Mouse (Mus musculus): ENCODE measurements at regions not wholly inside any gene's neighbourhood (a gene's known extent, or its start where the extent isn't known, plus 50 kb on each side); places are given as distances from the start of the nearest gene placed in this dataset.
A peak's percentile ranks its signal among the peaks of the same experiment; 100 is the strongest.

- H3K9me3 ChIP-seq (ENCODE audit: low read length): no peaks in the 10 kb centered on the region
- no peaks in the 10 kb centered on the region for H3K36me3 ChIP-seq (ENCODE audit: insufficient read depth, low read length)
- H3K4me3 ChIP-seq (replicated peaks; ENCODE audit: low read length): no peak overlapping the region
- H3K4me1 ChIP-seq (replicated peaks; ENCODE audit: low read depth, low read length): 0 out of 2 replicates have a peak, but pooled peaks cover 4% of the 10 kb centered on the region
- H3K27me3 ChIP-seq (ENCODE audit: insufficient read depth, low read length): no peaks in the 10 kb centered on the region
- no peak for TF ChIP-seq POU5F1 (IDR thresholded peaks at IDR 0.05; ENCODE audit: borderline replicate concordance, low read length)
- no peak for TF ChIP-seq NANOG (IDR thresholded peaks at IDR 0.05; ENCODE audit: borderline replicate concordance, low read length)
- no peak for TF ChIP-seq CTCF (conservative IDR thresholded peaks at IDR 0.05; ENCODE audit: low read length)
These were observed 580.2 kb downstream of the Psat1 start for GRCm38 (mm10) chr19:15366951-15367350.

- 0 out of 2 replicates have a peak, but pooled peaks cover under 1% of the 10 kb centered on the region for H3K4me1 ChIP-seq (replicated peaks; ENCODE audit: low read depth, low read length)
These were observed 590.0 kb downstream of the Psat1 start for GRCm38 (mm10) chr19:15357181-15357580.

GRCm38 (mm10) chr19:15348356-15348755, 598.8 kb downstream of the Psat1 start:
- no peaks in the 10 kb centered on the region for H3K36me3 ChIP-seq (ENCODE audit: insufficient read depth, low read length)
- TF ChIP-seq CTCF (conservative IDR thresholded peaks at IDR 0.05; ENCODE audit: low read length): no peak
- TF ChIP-seq POU5F1 (IDR thresholded peaks at IDR 0.05; ENCODE audit: borderline replicate concordance, low read length): no peak
- no peak for TF ChIP-seq NANOG (IDR thresholded peaks at IDR 0.05; ENCODE audit: borderline replicate concordance, low read length)
- H3K4me1 ChIP-seq (replicated peaks; ENCODE audit: low read depth, low read length): no peaks in the 10 kb centered on the region
- no peaks in the 10 kb centered on the region for H3K9me3 ChIP-seq (ENCODE audit: low read length)
- no peaks in the 10 kb centered on the region for H3K27me3 ChIP-seq (ENCODE audit: insufficient read depth, low read length)
- H3K4me3 ChIP-seq (replicated peaks; ENCODE audit: low read length): no peak overlapping the region

More at GRCm38 (mm10) chr19:15357181-15357580, 590.0 kb downstream of the Psat1 start:
- Histone ChIP-seq H3K27me3 (ENCODE audit: insufficient read depth, low read length) (no peaks in the 10 kb centered on the region), H3K9me3 (ENCODE audit: low read length) (no peaks in the 10 kb centered on the region), H3K4me3 (replicated peaks; ENCODE audit: low read length) (no peak overlapping the region), H3K36me3 (ENCODE audit: insufficient read depth, low read length) (no peaks in the 10 kb centered on the region)
- TF ChIP-seq NANOG (IDR thresholded peaks at IDR 0.05; ENCODE audit: borderline replicate concordance, low read length) (no peak), CTCF (conservative IDR thresholded peaks at IDR 0.05; ENCODE audit: low read length) (no peak), POU5F1 (IDR thresholded peaks at IDR 0.05; ENCODE audit: borderline replicate concordance, low read length) (no peak)

- Histone ChIP-seq H3K36me3 (ENCODE audit: insufficient read depth, low read length) (no peaks in the 10 kb centered on the region), H3K27me3 (ENCODE audit: insufficient read depth, low read length) (peaks cover 20% of the 10 kb centered on the region), H3K4me3 (replicated peaks; ENCODE audit: low read length) (no peak overlapping the region), H3K4me1 (replicated peaks; ENCODE audit: low read depth, low read length) (peaks cover 7% of the 10 kb centered on the region), H3K9me3 (ENCODE audit: low read length) (no peaks in the 10 kb centered on the region)
- TF ChIP-seq NANOG (IDR thresholded peaks at IDR 0.05; ENCODE audit: borderline replicate concordance, low read length): no peak
- TF ChIP-seq POU5F1 (IDR thresholded peaks at IDR 0.05; ENCODE audit: borderline replicate concordance, low read length): no peak
- no peak for TF ChIP-seq CTCF (conservative IDR thresholded peaks at IDR 0.05; ENCODE audit: low read length)
These were observed 604.9 kb downstream of the Psat1 start for GRCm38 (mm10) chr19:15342229-15342628.

- H3K4me3 ChIP-seq (replicated peaks; ENCODE audit: low read length): peak overlapping the region; percentile 70
- H3K4me1 ChIP-seq (replicated peaks; ENCODE audit: low read depth, low read length): peaks cover 7% of the 10 kb centered on the region
- peaks cover 20% of the 10 kb centered on the region for H3K27me3 ChIP-seq (ENCODE audit: insufficient read depth, low read length)
- no peaks in the 10 kb centered on the region for H3K9me3 ChIP-seq (ENCODE audit: low read length)
- H3K36me3 ChIP-seq (ENCODE audit: insufficient read depth, low read length): no peaks in the 10 kb centered on the region
- no peak for TF ChIP-seq CTCF (conservative IDR thresholded peaks at IDR 0.05; ENCODE audit: low read length)
- no peak for TF ChIP-seq NANOG (IDR thresholded peaks at IDR 0.05; ENCODE audit: borderline replicate concordance, low read length)
- no peak for TF ChIP-seq POU5F1 (IDR thresholded peaks at IDR 0.05; ENCODE audit: borderline replicate concordance, low read length)
These were observed 606.7 kb downstream of the Psat1 start for GRCm38 (mm10) chr19:15340305-15340983.

GRCm38 (mm10) chr19:15339979-15340304, 607.2 kb downstream of the Psat1 start:
- Histone ChIP-seq H3K27me3 (ENCODE audit: insufficient read depth, low read length) (peaks cover 20% of the 10 kb centered on the region), H3K9me3 (ENCODE audit: low read length) (no peaks in the 10 kb centered on the region), H3K4me3 (replicated peaks; ENCODE audit: low read length) (peak overlapping the region; percentile 70), H3K36me3 (ENCODE audit: insufficient read depth, low read length) (no peaks in the 10 kb centered on the region), H3K4me1 (replicated peaks; ENCODE audit: low read depth, low read length) (peaks cover 7% of the 10 kb centered on the region)
- no peak for TF ChIP-seq NANOG (IDR thresholded peaks at IDR 0.05; ENCODE audit: borderline replicate concordance, low read length)
- no peak for TF ChIP-seq POU5F1 (IDR thresholded peaks at IDR 0.05; ENCODE audit: borderline replicate concordance, low read length)

- H3K27me3 ChIP-seq (ENCODE audit: insufficient read depth, low read length): no peaks in the 10 kb centered on the region
- no peaks in the 10 kb centered on the region for H3K36me3 ChIP-seq (ENCODE audit: insufficient read depth, low read length)
- no peak for TF ChIP-seq POU5F1 (IDR thresholded peaks at IDR 0.05; ENCODE audit: borderline replicate concordance, low read length)
- H3K4me1 ChIP-seq (replicated peaks; ENCODE audit: low read depth, low read length): no peaks in the 10 kb centered on the region
- no peak overlapping the region for H3K4me3 ChIP-seq (replicated peaks; ENCODE audit: low read length)
- no peaks in the 10 kb centered on the region for H3K9me3 ChIP-seq (ENCODE audit: low read length)
These were observed 617.0 kb downstream of the Psat1 start for GRCm38 (mm10) chr19:15330155-15330554.

GRCm38 (mm10) chr19:15299474-15299873, 647.7 kb downstream of the Psat1 start:
- H3K27me3 ChIP-seq (ENCODE audit: insufficient read depth, low read length): no peaks in the 10 kb centered on the region
- no peaks in the 10 kb centered on the region for H3K4me1 ChIP-seq (replicated peaks; ENCODE audit: low read depth, low read length)
- TF ChIP-seq NANOG (IDR thresholded peaks at IDR 0.05; ENCODE audit: borderline replicate concordance, low read length) (no peak), POU5F1 (IDR thresholded peaks at IDR 0.05; ENCODE audit: borderline replicate concordance, low read length) (no peak), CTCF (conservative IDR thresholded peaks at IDR 0.05; ENCODE audit: low read length) (peak; percentile 86)
- H3K9me3 ChIP-seq (ENCODE audit: low read length): peaks cover 5% of the 10 kb centered on the region; the same call in 1 of the 2 replicates
- no peak overlapping the region for H3K4me3 ChIP-seq (replicated peaks; ENCODE audit: low read length)
- H3K36me3 ChIP-seq (ENCODE audit: insufficient read depth, low read length): no peaks in the 10 kb centered on the region

GRCm38 (mm10) chr19:15285016-15285415, 662.1 kb downstream of the Psat1 start:
- Histone ChIP-seq H3K4me1 (replicated peaks; ENCODE audit: low read depth, low read length) (no peaks in the 10 kb centered on the region), H3K36me3 (ENCODE audit: insufficient read depth, low read length) (no peaks in the 10 kb centered on the region), H3K27me3 (ENCODE audit: insufficient read depth, low read length) (no peaks in the 10 kb centered on the region), H3K9me3 (ENCODE audit: low read length) (no peaks in the 10 kb centered on the region), H3K4me3 (replicated peaks; ENCODE audit: low read length) (no peak overlapping the region)
- TF ChIP-seq CTCF (conservative IDR thresholded peaks at IDR 0.05; ENCODE audit: low read length): no peak
- no peak for TF ChIP-seq NANOG (IDR thresholded peaks at IDR 0.05; ENCODE audit: borderline replicate concordance, low read length)
- TF ChIP-seq POU5F1 (IDR thresholded peaks at IDR 0.05; ENCODE audit: borderline replicate concordance, low read length): no peak
